Mouse (Mus musculus): ENCODE data around the gene Krtap4-2. TPM values are rescaled to one million over a fixed set of nuclear protein-coding genes. Genes with fewer than 3 reads are reported as not detected.
"Not testable (repeated sequence)": the region's sequence is repeated elsewhere in the genome, so short reads cannot be mapped to it uniquely, and the experiment has no call there.

Gene Krtap4-2
- total and polyA plus RNA-seq, 3 experiments, result not detected

DNA sequence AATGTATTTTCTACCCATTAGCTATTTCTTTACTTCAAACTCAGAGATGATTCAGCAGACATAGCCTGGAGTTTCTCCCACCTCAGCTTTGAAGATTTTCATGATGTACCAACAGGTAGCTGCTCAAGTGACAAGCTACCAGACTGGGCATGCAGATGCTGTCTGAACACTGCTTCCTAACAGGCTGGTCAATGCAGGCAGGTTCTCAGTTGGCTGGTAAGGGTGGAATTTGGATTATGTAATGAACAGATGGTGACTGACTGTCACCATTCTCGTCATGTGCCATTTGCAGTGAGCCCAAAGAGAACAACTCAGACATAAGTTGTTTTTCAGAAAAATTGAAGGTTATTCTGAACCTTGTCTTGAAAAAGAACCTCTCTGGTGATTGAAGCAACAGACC lies 25.8 kb downstream of the Krtap4-2 start:
- Histone ChIP-seq H3K9ac (ENCODE audit: low read depth, low read length) (no peak overlapping the region), H3K36me3 (ENCODE audit: control insufficient read depth, insufficient read depth, low read length) (no peaks in the 10 kb centered on the region), H3K79me2 (replicated peaks; ENCODE audit: control insufficient read depth, insufficient read depth, low read length) (no peaks in the 10 kb centered on the region), H3K4me1 (ENCODE audit: control insufficient read depth, insufficient read depth, low read length) (no peaks in the 10 kb centered on the region), H3K27me3 (ENCODE audit: control insufficient read depth, insufficient read depth, low read length) (no peaks in the 10 kb centered on the region), H3K27ac (no peak overlapping the region), H3K4me3 (no peak overlapping the region)
- WGBS, result 56% methylated on average over 1 of the region's 1 CpGs
- no peak for TF ChIP-seq EP300 (IDR thresholded peaks at IDR 0.05; ENCODE audit: insufficient read depth, low read depth, low read length)
- TF ChIP-seq POLR2A (IDR thresholded peaks at IDR 0.05; ENCODE audit: insufficient read depth, low read depth, low read length), result no peak
- TF ChIP-seq CTCF (IDR thresholded peaks at IDR 0.05), result no peak
- DNase-seq, result no peak
- intact Hi-C loops (cut with DNase I), result no loop called here

DNA sequence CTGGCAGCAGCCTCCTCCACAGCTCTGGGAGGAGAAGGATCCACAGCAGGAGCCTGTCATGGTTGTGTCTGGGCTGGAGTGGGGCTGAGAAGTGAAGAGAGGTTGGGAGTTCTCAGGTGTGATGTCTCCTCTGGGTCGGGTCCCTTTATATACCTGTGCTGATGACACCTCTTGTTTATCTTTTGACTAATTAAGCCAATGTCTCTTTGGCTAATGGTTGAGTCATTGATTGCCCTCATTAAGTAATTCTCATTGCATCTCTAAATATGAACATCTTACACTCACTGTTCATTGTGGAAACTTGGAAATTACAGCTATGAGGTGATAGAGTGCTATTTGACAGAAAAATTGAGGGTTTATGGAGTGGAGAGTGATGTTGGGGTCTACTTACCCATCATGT lies 31.7 kb downstream of the Krtap4-2 start, which contains the start of gene Gm11938:
Gm11938 (minus strand) TSS at position 101 of the 400 bp plus-strand sequence.
- H3K4me3 ChIP-seq; H3K79me2 ChIP-seq (replicated peaks; ENCODE audit: control insufficient read depth, insufficient read depth, low read length); H3K27me3 ChIP-seq (ENCODE audit: control insufficient read depth, insufficient read depth, low read length); H3K4me1 ChIP-seq (ENCODE audit: control insufficient read depth, insufficient read depth, low read length); intact Hi-C loops (cut with DNase I); DNase-seq; H3K27ac ChIP-seq; H3K36me3 ChIP-seq (ENCODE audit: control insufficient read depth, insufficient read depth, low read length); H3K9ac ChIP-seq (ENCODE audit: low read depth, low read length): not testable (repeated sequence)
- WGBS, result 47% methylated on average over 1 of the region's 1 CpGs

DNA sequence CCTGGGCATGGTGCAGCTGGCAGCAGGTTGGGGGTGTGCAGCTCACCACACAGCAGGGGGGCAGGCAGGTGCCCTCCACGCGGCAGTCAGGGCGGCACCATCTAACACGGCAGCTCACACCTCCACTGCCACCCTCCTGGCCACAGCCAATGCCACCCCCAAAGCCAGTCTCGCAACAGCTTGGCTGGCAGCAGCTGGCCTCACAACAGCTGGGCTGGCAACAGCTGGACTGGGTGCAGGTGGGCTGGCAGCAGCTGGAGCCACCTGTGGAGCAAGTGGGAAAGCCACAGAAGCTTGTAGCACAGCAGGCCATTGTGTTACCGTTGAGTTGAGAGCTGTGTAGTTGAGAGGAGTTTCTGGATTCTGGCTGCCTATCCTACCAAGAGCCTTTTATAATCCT lies 37.1 kb downstream of the Krtap4-2 start, which contains the start of gene Krtap9-3:
Krtap9-3 (minus strand) TSS at position 364 of the 400 bp plus-strand sequence.
- H3K27me3 ChIP-seq (ENCODE audit: control insufficient read depth, insufficient read depth, low read length); H3K4me1 ChIP-seq (ENCODE audit: control insufficient read depth, insufficient read depth, low read length); H3K36me3 ChIP-seq (ENCODE audit: control insufficient read depth, insufficient read depth, low read length); DNase-seq; H3K79me2 ChIP-seq (replicated peaks; ENCODE audit: control insufficient read depth, insufficient read depth, low read length); intact Hi-C loops (cut with DNase I); H3K4me3 ChIP-seq; H3K9ac ChIP-seq (ENCODE audit: low read depth, low read length); H3K27ac ChIP-seq: not testable (repeated sequence)
- WGBS, result 88% methylated on average over 6 of the region's 6 CpGs

DNA sequence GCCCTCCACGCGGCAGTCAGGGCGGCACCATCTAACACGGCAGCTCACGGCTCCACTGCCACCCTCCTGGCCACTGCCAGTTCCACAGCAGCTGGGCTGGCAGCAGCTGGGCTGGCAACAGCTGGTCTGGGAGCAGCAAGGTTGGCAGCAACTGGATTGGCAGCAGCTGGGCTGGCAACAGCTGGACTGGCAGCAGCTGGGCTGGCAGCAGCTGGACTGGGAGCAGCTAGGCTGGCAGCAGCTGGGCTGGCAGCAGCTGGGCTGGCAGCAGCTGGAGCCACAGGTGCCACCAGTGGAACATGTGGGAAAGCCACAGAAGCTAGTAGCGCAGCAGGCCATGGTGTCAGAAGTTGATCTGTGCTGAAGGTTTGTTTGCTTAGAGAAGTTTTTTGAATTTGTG lies 43.9 kb downstream of the Krtap4-2 start, which contains the start of gene Krtap1-3:
Krtap1-3 (minus strand) TSS at position 359 of the 400 bp plus-strand sequence.
- no peaks in the 10 kb centered on the region for H3K79me2 ChIP-seq (replicated peaks; ENCODE audit: control insufficient read depth, insufficient read depth, low read length)
- no peak for TF ChIP-seq POLR2A (IDR thresholded peaks at IDR 0.05; ENCODE audit: insufficient read depth, low read depth, low read length)
- TF ChIP-seq CTCF (IDR thresholded peaks at IDR 0.05), result no peak
- no peak for TF ChIP-seq EP300 (IDR thresholded peaks at IDR 0.05; ENCODE audit: insufficient read depth, low read depth, low read length)
- no peaks in the 10 kb centered on the region for H3K4me1 ChIP-seq (ENCODE audit: control insufficient read depth, insufficient read depth, low read length)
- H3K4me3 ChIP-seq, result no peak within 1 kb of the TSS
- H3K27ac ChIP-seq, result no peak within 1 kb of the TSS
- WGBS, result 83% methylated on average over 6 of the region's 6 CpGs
- intact Hi-C loops (cut with DNase I), result no loop called here
- H3K36me3 ChIP-seq (ENCODE audit: control insufficient read depth, insufficient read depth, low read length), result no peaks in the 10 kb centered on the region
- no peaks in the 10 kb centered on the region for H3K27me3 ChIP-seq (ENCODE audit: control insufficient read depth, insufficient read depth, low read length)
- no peak for DNase-seq
- no peak within 1 kb of the TSS for H3K9ac ChIP-seq (ENCODE audit: low read depth, low read length)

DNA sequence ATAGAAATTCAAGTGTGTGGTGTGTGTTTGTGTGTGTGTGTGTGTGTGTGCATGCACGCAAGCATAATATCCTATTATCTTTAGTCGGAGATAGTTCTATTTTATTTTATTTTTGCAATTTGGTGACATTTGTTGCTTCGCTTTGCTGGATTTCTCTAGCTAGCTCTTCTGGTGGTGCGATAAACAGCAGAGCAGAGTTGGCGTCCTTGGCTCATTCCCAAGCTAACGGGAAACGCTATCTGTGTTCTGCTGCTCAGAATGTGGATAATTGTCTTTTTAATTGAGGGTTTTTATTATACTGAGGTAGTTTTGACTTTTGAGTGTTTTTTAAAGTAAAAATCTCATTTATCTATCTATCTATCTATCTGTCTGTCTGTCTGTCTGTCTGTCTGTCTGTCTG lies 49.8 kb downstream of the Krtap4-2 start:
- H3K27me3 ChIP-seq (ENCODE audit: control insufficient read depth, insufficient read depth, low read length), result no peaks in the 10 kb centered on the region
- H3K36me3 ChIP-seq (ENCODE audit: control insufficient read depth, insufficient read depth, low read length), result no peaks in the 10 kb centered on the region
- 61% methylated on average over 7 of the region's 7 CpGs for WGBS
- no peaks in the 10 kb centered on the region for H3K4me1 ChIP-seq (ENCODE audit: control insufficient read depth, insufficient read depth, low read length)
- no peak overlapping the region for H3K4me3 ChIP-seq
- no peak for DNase-seq
- H3K27ac ChIP-seq, result no peak overlapping the region
- TF ChIP-seq CTCF (IDR thresholded peaks at IDR 0.05), result no peak
- no peak for TF ChIP-seq POLR2A (IDR thresholded peaks at IDR 0.05; ENCODE audit: insufficient read depth, low read depth, low read length)
- TF ChIP-seq EP300 (IDR thresholded peaks at IDR 0.05; ENCODE audit: insufficient read depth, low read depth, low read length), result no peak
- intact Hi-C loops (cut with DNase I), result no loop called here
- no peak overlapping the region for H3K9ac ChIP-seq (ENCODE audit: low read depth, low read length)
- H3K79me2 ChIP-seq (replicated peaks; ENCODE audit: control insufficient read depth, insufficient read depth, low read length), result no peaks in the 10 kb centered on the region

Other genes with a start within 250 kb of the Krtap4-2 start
Only the 30 nearest of the 39 such genes appear.
- not detected for gene Krt23, start 141.9 kb downstream of the Krtap4-2 start, total RNA-seq (2021)
- 0.80 TPM in 1 of 2 replicates, not detected in the other for gene Krt23, start 141.9 kb downstream of the Krtap4-2 start, polyA plus RNA-seq (2012; rRNA removed)
- not detected for gene Krt39, start 113.7 kb downstream of the Krtap4-2 start, total RNA-seq (2021)
- not detected in 2 replicates for gene Krt39, start 113.7 kb downstream of the Krtap4-2 start, polyA plus RNA-seq (2012; rRNA removed)
- not detected for gene Krt40, start 91.9 kb downstream of the Krtap4-2 start, total RNA-seq (2021)
- gene Krt40, start 91.9 kb downstream of the Krtap4-2 start, polyA plus RNA-seq (2012; rRNA removed), result not detected in 2 replicates
- gene Krtap3-3, start 84.2 kb downstream of the Krtap4-2 start, total RNA-seq (2021), result not detected
- gene Krtap3-3, start 84.2 kb downstream of the Krtap4-2 start, polyA plus RNA-seq (2012; rRNA removed), result not detected in 2 replicates
- gene Krtap3-2, start 78.2 kb downstream of the Krtap4-2 start, total RNA-seq (2021), result not detected
- not detected in 2 replicates for gene Krtap3-2, start 78.2 kb downstream of the Krtap4-2 start, polyA plus RNA-seq (2012; rRNA removed)
- gene Gm11939, start 75.6 kb downstream of the Krtap4-2 start, total RNA-seq (2021), result not detected
- gene Gm11939, start 75.6 kb downstream of the Krtap4-2 start, polyA plus RNA-seq (2012; rRNA removed), result not detected in 2 replicates
- not detected for gene Krtap3-1, start 68.5 kb downstream of the Krtap4-2 start, total RNA-seq (2021)
- not detected in 2 replicates for gene Krtap3-1, start 68.5 kb downstream of the Krtap4-2 start, polyA plus RNA-seq (2012; rRNA removed)
- not detected for gene Krtap1-5, start 54.1 kb downstream of the Krtap4-2 start, total RNA-seq (2021)
- not detected in 2 replicates for gene Krtap1-5, start 54.1 kb downstream of the Krtap4-2 start, polyA plus RNA-seq (2012; rRNA removed)
- gene Krtap1-4, start 51.4 kb downstream of the Krtap4-2 start, total RNA-seq (2021), result not detected
- not detected in 2 replicates for gene Krtap1-4, start 51.4 kb downstream of the Krtap4-2 start, polyA plus RNA-seq (2012; rRNA removed)
- not detected for gene Krtap1-3, start 43.7 kb downstream of the Krtap4-2 start, total RNA-seq (2021)
- not detected in 2 replicates for gene Krtap1-3, start 43.7 kb downstream of the Krtap4-2 start, polyA plus RNA-seq (2012; rRNA removed)
- not detected for gene Krtap9-3, start 37.0 kb downstream of the Krtap4-2 start, total RNA-seq (2021)
- gene Krtap9-3, start 37.0 kb downstream of the Krtap4-2 start, polyA plus RNA-seq (2012; rRNA removed), result not detected in 2 replicates
- not detected for gene Gm11938, start 31.8 kb downstream of the Krtap4-2 start, total RNA-seq (2021)
- not detected in 2 replicates for gene Gm11938, start 31.8 kb downstream of the Krtap4-2 start, polyA plus RNA-seq (2012; rRNA removed)
- not detected for gene Gm11937, start 24.9 kb downstream of the Krtap4-2 start, total RNA-seq (2021)
- not detected in 2 replicates for gene Gm11937, start 24.9 kb downstream of the Krtap4-2 start, polyA plus RNA-seq (2012; rRNA removed)
- gene Krtap2-4, start 20.2 kb downstream of the Krtap4-2 start, total RNA-seq (2021), result not detected
- not detected in 2 replicates for gene Krtap2-4, start 20.2 kb downstream of the Krtap4-2 start, polyA plus RNA-seq (2012; rRNA removed)
- not detected for gene Gm11562, start 14.6 kb downstream of the Krtap4-2 start, total RNA-seq (2021)
- not detected in 2 replicates for gene Gm11562, start 14.6 kb downstream of the Krtap4-2 start, polyA plus RNA-seq (2012; rRNA removed)
- not detected for gene Krtap4-1, start 6.8 kb downstream of the Krtap4-2 start, total RNA-seq (2021)
- gene Krtap4-1, start 6.8 kb downstream of the Krtap4-2 start, polyA plus RNA-seq (2012; rRNA removed), result not detected in 2 replicates
- not detected for gene Krtap4-7, start 9.0 kb upstream of the Krtap4-2 start, total RNA-seq (2021)
- gene Krtap4-7, start 9.0 kb upstream of the Krtap4-2 start, polyA plus RNA-seq (2012; rRNA removed), result not detected in 2 replicates
- gene Gm11555, start 15.2 kb upstream of the Krtap4-2 start, total RNA-seq (2021), result not detected
- gene Gm11555, start 15.2 kb upstream of the Krtap4-2 start, polyA plus RNA-seq (2012; rRNA removed), result not detected in 2 replicates
- not detected for gene Gm11563, start 23.9 kb upstream of the Krtap4-2 start, total RNA-seq (2021)
- gene Gm11563, start 23.9 kb upstream of the Krtap4-2 start, polyA plus RNA-seq (2012; rRNA removed), result not detected in 2 replicates
- not detected for gene Krtap4-6, start 30.9 kb upstream of the Krtap4-2 start, total RNA-seq (2021)
- gene Krtap4-6, start 30.9 kb upstream of the Krtap4-2 start, polyA plus RNA-seq (2012; rRNA removed), result not detected in 2 replicates
- gene Gm14190, start 55.7 kb upstream of the Krtap4-2 start, total RNA-seq (2021), result not detected
- gene Gm14190, start 55.7 kb upstream of the Krtap4-2 start, polyA plus RNA-seq (2012; rRNA removed), result not detected in 2 replicates
- gene Gm14180, start 99.2 kb upstream of the Krtap4-2 start, total RNA-seq (2021), result not detected
- gene Gm14180, start 99.2 kb upstream of the Krtap4-2 start, polyA plus RNA-seq (2012; rRNA removed), result not detected in 2 replicates
- gene Gm11595, start 137.8 kb upstream of the Krtap4-2 start, total RNA-seq (2021), result not detected
- not detected in 2 replicates for gene Gm11595, start 137.8 kb upstream of the Krtap4-2 start, polyA plus RNA-seq (2012; rRNA removed)
- gene Krtap4-8, start 145.6 kb upstream of the Krtap4-2 start, total RNA-seq (2021), result not detected
- gene Krtap4-8, start 145.6 kb upstream of the Krtap4-2 start, polyA plus RNA-seq (2012; rRNA removed), result not detected in 2 replicates
- not detected for gene Krtap4-9, start 150.1 kb upstream of the Krtap4-2 start, total RNA-seq (2021)
- not detected in 2 replicates for gene Krtap4-9, start 150.1 kb upstream of the Krtap4-2 start, polyA plus RNA-seq (2012; rRNA removed)
- not detected for gene Gm11596, start 158.4 kb upstream of the Krtap4-2 start, total RNA-seq (2021)
- not detected in 2 replicates for gene Gm11596, start 158.4 kb upstream of the Krtap4-2 start, polyA plus RNA-seq (2012; rRNA removed)
- gene Gm11569, start 163.8 kb upstream of the Krtap4-2 start, total RNA-seq (2021), result not detected
- not detected in 2 replicates for gene Gm11569, start 163.8 kb upstream of the Krtap4-2 start, polyA plus RNA-seq (2012; rRNA removed)
- not detected for gene Gm11554, start 169.4 kb upstream of the Krtap4-2 start, total RNA-seq (2021)
- not detected in 2 replicates for gene Gm11554, start 169.4 kb upstream of the Krtap4-2 start, polyA plus RNA-seq (2012; rRNA removed)
- gene Krtap4-13, start 174.8 kb upstream of the Krtap4-2 start, total RNA-seq (2021), result not detected
- gene Krtap4-13, start 174.8 kb upstream of the Krtap4-2 start, polyA plus RNA-seq (2012; rRNA removed), result not detected in 2 replicates
- gene Gm11564, start 180.6 kb upstream of the Krtap4-2 start, total RNA-seq (2021), result not detected
- gene Gm11564, start 180.6 kb upstream of the Krtap4-2 start, polyA plus RNA-seq (2012; rRNA removed), result not detected in 2 replicates